8 mouse cellular contexts compared by ENCODE assay signal in genomic region chr9:8133586-8134115, GRCm38 (mm10). TPM values are rescaled to one million over a fixed set of nuclear protein-coding genes. Genes with fewer than 3 reads are reported as not detected.
DNase-seq lines count a peak whose midpoint lies in the region; ATAC-seq and TF ChIP-seq lines count a peak whose summit lies in the region.

No protein-coding gene starts in this region.

- no peaks in the 10 kb centered on the region for H3K27me3 ChIP-seq in heart, embryonic 12.5 days (replicated peaks)
- H3K27me3 ChIP-seq in forebrain, embryonic 11.5 days (ENCODE audit: control insufficient read depth, insufficient read depth, low read length), result no peaks in the 10 kb centered on the region
- H3K27me3 ChIP-seq in limb, embryonic 15.5 days, result no peaks in the 10 kb centered on the region
- no peaks in the 10 kb centered on the region for H3K27me3 ChIP-seq in stomach, embryonic 16.5 days (ENCODE audit: control insufficient read depth, insufficient read depth, low read length)

- H3K4me2 ChIP-seq in heart, embryonic 12.5 days, result peak overlapping the region; percentile 76
- H3K4me2 ChIP-seq in forebrain, embryonic 11.5 days (ENCODE audit: low read depth, low read length, severe bottlenecking), result peak overlapping the region; percentile 51
- H3K4me2 ChIP-seq in limb, embryonic 15.5 days, result peak overlapping the region; percentile 87
- peak overlapping the region; percentile 63 for H3K4me2 ChIP-seq in stomach, embryonic 16.5 days (ENCODE audit: low read depth, low read length)

- peak overlapping the region; percentile 91 for H3K4me3 ChIP-seq in heart, embryonic 12.5 days
- peak overlapping the region; percentile 81 to 95 for H3K4me3 ChIP-seq in ES-E14 (ENCODE audit: insufficient read depth in 1 of 2, low read depth in 1 of 2, low read length in 2 of 2, poor library complexity in 1 of 2, severe bottlenecking in 1 of 2)
- peak overlapping the region; percentile 73 for H3K4me3 ChIP-seq in forebrain, embryonic 11.5 days (ENCODE audit: low read depth, low read length)
- peak overlapping the region; percentile 87 for H3K4me3 ChIP-seq in limb, embryonic 15.5 days
- H3K4me3 ChIP-seq in stomach, embryonic 16.5 days (replicated peaks; ENCODE audit: low read length), result peak overlapping the region; percentile 82

- in situ Hi-C loops in ES-E14 (cut with MboI; ENCODE audit: low sequenced_read_pairs in 2 of 2, unreplicated experiment in 2 of 2), result no loop called here

- DNase-seq in heart, postnatal 25 days (ENCODE audit: low spot score), result no peak
- peak; percentile 45 for DNase-seq in ES-E14 (ENCODE audit: low read depth, low spot score)
- DNase-seq in forebrain, embryonic 11.5 days (ENCODE audit: low spot score), result no peak
- DNase-seq in urinary bladder, postnatal 36 days (ENCODE audit: low spot score in 2 of 2), result no peak
- DNase-seq in cerebellum, adult 9-11 months, result no peak

- peak overlapping the region; percentile 70 for H3K9ac ChIP-seq in heart, embryonic 12.5 days
- peak overlapping the region; percentile 88 for H3K9ac ChIP-seq in ES-E14 (ENCODE audit: insufficient read depth, low read depth, low read length, poor library complexity, severe bottlenecking)
- peak overlapping the region; percentile 68 for H3K9ac ChIP-seq in forebrain, embryonic 11.5 days (ENCODE audit: low read length)
- peak overlapping the region; percentile 28; the same call in 1 of the 2 replicates for H3K9ac ChIP-seq in limb, embryonic 15.5 days
- H3K9ac ChIP-seq in stomach, embryonic 16.5 days (ENCODE audit: low read length), result peak overlapping the region; percentile 68

- H3K9me3 ChIP-seq in heart, embryonic 12.5 days (replicated peaks), result no peaks in the 10 kb centered on the region
- no peaks in the 10 kb centered on the region for H3K9me3 ChIP-seq in ES-E14 (ENCODE audit: control insufficient read depth, insufficient read depth, low read depth, low read length)
- H3K9me3 ChIP-seq in forebrain, embryonic 11.5 days (ENCODE audit: control insufficient read depth, low read length), result no peaks in the 10 kb centered on the region
- no peaks in the 10 kb centered on the region for H3K9me3 ChIP-seq in limb, embryonic 15.5 days
- H3K9me3 ChIP-seq in stomach, embryonic 16.5 days (replicated peaks; ENCODE audit: control insufficient read depth, low read length), result no peaks in the 10 kb centered on the region

- no peaks in the 10 kb centered on the region for H3K36me3 ChIP-seq in heart, embryonic 12.5 days
- H3K36me3 ChIP-seq in ES-E14 (ENCODE audit: control insufficient read depth, insufficient read depth, low read length, poor library complexity, severe bottlenecking), result no peaks in the 10 kb centered on the region
- H3K36me3 ChIP-seq in forebrain, embryonic 11.5 days (ENCODE audit: control insufficient read depth, insufficient read depth, low read length), result no peaks in the 10 kb centered on the region
- no peaks in the 10 kb centered on the region for H3K36me3 ChIP-seq in limb, embryonic 15.5 days
- H3K36me3 ChIP-seq in stomach, embryonic 16.5 days (ENCODE audit: control insufficient read depth, insufficient read depth, low read length), result no peaks in the 10 kb centered on the region

- no peak for ATAC-seq in heart, embryonic 12.5 days (ENCODE audit: insufficient number of reproducible peaks, low FRiP score)
- peak; percentile 13 for ATAC-seq in forebrain, embryonic 11.5 days (replicated peaks; ENCODE audit: low FRiP score)
- ATAC-seq in limb, embryonic 15.5 days (ENCODE audit: insufficient number of reproducible peaks, low FRiP score, low TSS enrichment, low read depth), result 0 out of 2 replicates have a peak, but pooled peaks have one; percentile 35
- ATAC-seq in stomach, embryonic 16.5 days (ENCODE audit: insufficient read depth, low FRiP score), result no peak

- WGBS in heart, embryonic 12.5 days, result 3% methylated on average over 22 of the region's 22 CpGs
- WGBS in forebrain, embryonic 11.5 days, result 3% methylated on average over 22 of the region's 22 CpGs
- 2% methylated on average over 22 of the region's 22 CpGs for WGBS in limb, embryonic 15.5 days
- 2% methylated on average over 22 of the region's 22 CpGs for WGBS in stomach, embryonic 16.5 days

- intact Hi-C loops in heart, postnatal 25 days (cut with DNase I), result loop anchor here (5.0 to 10.0 kb wide), 3 partner anchors 91 to 309 kb away; partner anchors contain the start of gene Cfap300

- no peak overlapping the region for H3K27ac ChIP-seq in heart, embryonic 12.5 days (ENCODE audit: poor library complexity, severe bottlenecking)
- H3K27ac ChIP-seq in ES-E14 (ENCODE audit: insufficient read depth, low read depth, low read length, poor library complexity, severe bottlenecking), result no peak overlapping the region
- H3K27ac ChIP-seq in forebrain, embryonic 11.5 days (ENCODE audit: low read depth, low read length), result no peak overlapping the region
- no peak overlapping the region for H3K27ac ChIP-seq in limb, embryonic 15.5 days
- H3K27ac ChIP-seq in stomach, embryonic 16.5 days (ENCODE audit: low read length), result no peak overlapping the region

- 0 out of 2 replicates have a peak, but pooled peaks cover 3% of the 10 kb centered on the region for H3K4me1 ChIP-seq in heart, embryonic 12.5 days (replicated peaks)
- peaks cover 2 to 6% of the 10 kb centered on the region in 2 experiments; a peak in 2 of 4 replicates for H3K4me1 ChIP-seq in ES-E14 (ENCODE audit: control insufficient read depth in 2 of 2, insufficient read depth in 2 of 2, low read length in 2 of 2, poor library complexity in 1 of 2)
- no peaks in the 10 kb centered on the region for H3K4me1 ChIP-seq in forebrain, embryonic 11.5 days (replicated peaks; ENCODE audit: control insufficient read depth, insufficient read depth, low read length)
- H3K4me1 ChIP-seq in limb, embryonic 15.5 days, result peaks cover 4% of the 10 kb centered on the region; the same call in 1 of the 2 replicates
- no peaks in the 10 kb centered on the region for H3K4me1 ChIP-seq in stomach, embryonic 16.5 days (ENCODE audit: control insufficient read depth, insufficient read depth, low read length)

TF ChIP-seq in ES-E14, 5 proteins besides CTCF, POLR2A, EP300 and RAD21:
- TF ChIP-seq HCFC1 (IDR thresholded peaks at IDR 0.05; ENCODE audit: borderline replicate concordance, insufficient read depth, low read length) (no peak), ZNF384 (IDR thresholded peaks at IDR 0.05; ENCODE audit: low read depth, low read length) (no peak), MAFK (IDR thresholded peaks at IDR 0.05; ENCODE audit: insufficient read depth, low read depth, low read length) (no peak), ZC3H11A (IDR thresholded peaks at IDR 0.05; ENCODE audit: borderline replicate concordance, low read depth, low read length) (no peak), CHD2 (IDR thresholded peaks at IDR 0.05; ENCODE audit: low read depth, low read length) (no peak)

RNA-seq across cellular contexts. Expression of gene Cep126, which starts 0.4 kb away (rescaled TPM):
- 3.0 and 3.4 TPM in 2 replicates for polyA plus RNA-seq in heart, embryonic 12.5 days (2016; fragmentation: Nextera tagmentation; extraction: Ambion mirVana)
- 1 to 10 TPM; 2.3 to 3.4 TPM for total RNA-seq in heart, postnatal 25 days (2021)
- 6.1 and 6.2 TPM in 2 replicates for total RNA-seq in ES-E14 (2012; rRNA removed)
- polyA plus RNA-seq in forebrain, embryonic 11.5 days (2014; fragmentation: Nextera tagmentation; extraction: Ambion mirVana), result 4.6 and 5.4 TPM in 2 replicates
- polyA plus RNA-seq in limb, embryonic 15.5 days (2015; fragmentation: Nextera tagmentation; extraction: Ambion mirVana), result 1.3 TPM in 2 replicates
- 1.1 and 1.5 TPM in 2 replicates for polyA plus RNA-seq in stomach, embryonic 16.5 days (2015; fragmentation: Nextera tagmentation; extraction: Ambion mirVana)

Comparison
In these comparisons a context has a peak if more than half of its experiments do, and no peak if none do; other contexts are left out.
1. ATAC-seq: peak in forebrain, embryonic 11.5 days (single experiment) and limb, embryonic 15.5 days (single experiment); none in heart, embryonic 12.5 days (single experiment) and stomach, embryonic 16.5 days (single experiment).
2. H3K9ac ChIP-seq: peak in every context shown above with its lines; median percentile 88 in ES-E14; 70 in heart, embryonic 12.5 days; 68 in forebrain, embryonic 11.5 days; 68 in stomach, embryonic 16.5 days; 28 in limb, embryonic 15.5 days.
3. Peak in every context shown above with its lines, with median percentiles within 50 percentile points of each other: H3K4me2 ChIP-seq and H3K4me3 ChIP-seq.